In the genomic region with DNA sequence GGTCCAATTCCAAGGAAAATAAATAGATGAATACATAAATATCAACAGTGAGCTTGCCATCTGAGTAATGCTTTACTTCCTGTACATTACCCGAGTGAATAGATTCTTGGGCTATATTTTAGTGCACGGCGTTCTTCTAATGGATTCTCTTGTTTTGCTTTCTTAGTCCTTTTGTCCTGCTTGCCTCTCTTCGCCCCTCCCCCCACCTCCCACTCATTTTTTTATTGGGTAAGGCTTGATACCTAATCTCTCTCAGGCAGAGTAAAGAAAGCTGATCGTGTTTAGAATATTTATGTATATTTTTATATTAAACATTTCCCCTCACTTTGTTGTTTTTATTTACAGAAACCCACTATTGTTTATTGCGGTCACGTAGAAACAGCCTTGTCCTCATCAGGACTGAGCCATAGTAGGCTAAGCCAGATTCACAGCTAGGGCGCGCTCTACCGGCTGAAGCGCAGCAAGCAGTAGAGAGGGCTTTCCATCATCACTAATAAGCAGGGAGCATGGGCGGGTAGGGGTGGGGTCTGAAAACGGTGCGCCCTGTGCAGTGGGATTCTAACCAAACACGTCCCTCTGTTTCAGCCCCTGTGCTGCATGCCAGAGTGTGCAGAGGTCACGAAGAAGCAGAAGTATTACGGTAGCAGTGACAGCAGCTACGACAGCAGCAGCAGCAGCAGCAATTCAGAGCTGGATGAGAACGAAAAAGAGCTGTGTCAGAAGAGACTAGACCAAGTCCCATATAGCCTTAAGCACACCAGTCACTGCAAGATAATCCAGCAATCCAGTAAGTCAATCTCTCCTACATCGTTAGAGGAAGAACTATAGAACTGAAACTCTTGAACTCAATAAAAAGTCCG, we compare ENCODE assay signal across 8 mouse cellular contexts.
DNase-seq lines count a peak whose midpoint lies in the region; ATAC-seq and TF ChIP-seq lines count a peak whose summit lies in the region.

No protein-coding gene starts in this region.

- peak overlapping the region; percentile 40 for H3K4me2 ChIP-seq in kidney, embryonic 16.5 days (replicated peaks; ENCODE audit: low read depth, low read length)
- H3K4me2 ChIP-seq in embryonic facial prominence, embryonic 14.5 days (ENCODE audit: low read depth, low read length) = peak overlapping the region; percentile 32
- H3K4me2 ChIP-seq in hindbrain, postnatal 0 days (ENCODE audit: low read depth, low read length) = no peak overlapping the region
- H3K4me2 ChIP-seq in neural tube, embryonic 13.5 days = peak overlapping the region; percentile 34

- H3K4me1 ChIP-seq in kidney, embryonic 16.5 days (ENCODE audit: insufficient read depth, low read length) = no peaks in the 10 kb centered on the region
- H3K4me1 ChIP-seq in embryonic facial prominence, embryonic 14.5 days (ENCODE audit: control insufficient read depth, insufficient read depth, low read length) = no peaks in the 10 kb centered on the region
- no peaks in the 10 kb centered on the region for H3K4me1 ChIP-seq in hindbrain, postnatal 0 days (ENCODE audit: insufficient read depth, low read length)
- peaks cover 6% of the 10 kb centered on the region; the same call in 1 of the 2 replicates for H3K4me1 ChIP-seq in neural tube, embryonic 13.5 days (replicated peaks)

- H3K27ac ChIP-seq in kidney, embryonic 16.5 days (ENCODE audit: low read length) = no peak overlapping the region
- no peak overlapping the region for H3K27ac ChIP-seq in embryonic facial prominence, embryonic 14.5 days (replicated peaks; ENCODE audit: low read depth, low read length)
- H3K27ac ChIP-seq in hindbrain, postnatal 0 days = no peak overlapping the region
- no peak overlapping the region for H3K27ac ChIP-seq in neural tube, embryonic 13.5 days (replicated peaks)

- no peak overlapping the region for H3K9ac ChIP-seq in kidney, embryonic 16.5 days (replicated peaks; ENCODE audit: low read length)
- H3K9ac ChIP-seq in embryonic facial prominence, embryonic 14.5 days (ENCODE audit: low read depth, low read length) = 0 out of 2 replicates have a peak overlapping the region, but pooled peaks have one; percentile 22
- no peak overlapping the region for H3K9ac ChIP-seq in hindbrain, postnatal 0 days (replicated peaks; ENCODE audit: low read length)
- no peak overlapping the region for H3K9ac ChIP-seq in neural tube, embryonic 13.5 days

- H3K27me3 ChIP-seq in kidney, embryonic 16.5 days (ENCODE audit: insufficient read depth, low read length) = no peaks in the 10 kb centered on the region
- no peaks in the 10 kb centered on the region for H3K27me3 ChIP-seq in embryonic facial prominence, embryonic 14.5 days (replicated peaks; ENCODE audit: control insufficient read depth, insufficient read depth, low read length)
- no peaks in the 10 kb centered on the region for H3K27me3 ChIP-seq in hindbrain, postnatal 0 days (ENCODE audit: insufficient read depth, low read length)
- no peaks in the 10 kb centered on the region for H3K27me3 ChIP-seq in neural tube, embryonic 13.5 days

- no peak for DNase-seq in kidney, adult 11 months
- peak; percentile 20 for DNase-seq in WW6 (ENCODE audit: low read depth, low spot score)
- DNase-seq in embryonic facial prominence, embryonic 14.5 days (ENCODE audit: low spot score) = peak; percentile 55
- DNase-seq in hindbrain, postnatal 0 days (ENCODE audit: low spot score) = peak; percentile 75
- no peak for DNase-seq in cerebellum, adult 11-12 months
- DNase-seq in frontal cortex, postnatal 25 days (ENCODE audit: low spot score in 2 of 2) = no peak

- TF ChIP-seq CTCF in hindbrain, postnatal 0 days (IDR thresholded peaks at IDR 0.05; ENCODE audit: low read depth) = peak; percentile 71

- ATAC-seq in kidney, embryonic 16.5 days (ENCODE audit: low FRiP score, low TSS enrichment) = peak; percentile 82
- ATAC-seq in embryonic facial prominence, embryonic 14.5 days (ENCODE audit: low read depth) = peak; percentile 86
- ATAC-seq in hindbrain, postnatal 0 days = peak; percentile 95
- ATAC-seq in neural tube, embryonic 13.5 days (ENCODE audit: low read depth) = peak; percentile 93

- 0 out of 2 replicates have a peak, but pooled peaks cover 3% of the 10 kb centered on the region for H3K36me3 ChIP-seq in kidney, embryonic 16.5 days (ENCODE audit: insufficient read depth, low read length)
- no peaks in the 10 kb centered on the region for H3K36me3 ChIP-seq in embryonic facial prominence, embryonic 14.5 days (ENCODE audit: control insufficient read depth, insufficient read depth, low read length)
- peaks cover 6% of the 10 kb centered on the region; the same call in 1 of the 2 replicates for H3K36me3 ChIP-seq in hindbrain, postnatal 0 days (ENCODE audit: insufficient read depth, low read length)
- peaks cover 22% of the 10 kb centered on the region for H3K36me3 ChIP-seq in neural tube, embryonic 13.5 days

- peak overlapping the region; percentile 5; the same call in 1 of the 2 replicates for H3K4me3 ChIP-seq in kidney, embryonic 16.5 days (ENCODE audit: low read length)
- H3K4me3 ChIP-seq in embryonic facial prominence, embryonic 14.5 days (ENCODE audit: low read depth, low read length) = no peak overlapping the region; the same call in 1 of the 2 replicates
- H3K4me3 ChIP-seq in hindbrain, postnatal 0 days (ENCODE audit: low read length) = no peak overlapping the region
- no peak overlapping the region for H3K4me3 ChIP-seq in neural tube, embryonic 13.5 days

- WGBS in kidney, embryonic 16.5 days = 24% methylated on average over 21 of the region's 21 CpGs
- WGBS in embryonic facial prominence, embryonic 14.5 days = 25% methylated on average over 21 of the region's 21 CpGs
- 24% methylated on average over 21 of the region's 21 CpGs for WGBS in hindbrain, postnatal 0 days
- 24% methylated on average over 21 of the region's 21 CpGs for WGBS in neural tube, embryonic 13.5 days

- peaks cover 6% of the 10 kb centered on the region; the same call in 1 of the 2 replicates for H3K9me3 ChIP-seq in kidney, embryonic 16.5 days (ENCODE audit: low read length)
- peaks cover 6% of the 10 kb centered on the region; the same call in 1 of the 2 replicates for H3K9me3 ChIP-seq in embryonic facial prominence, embryonic 14.5 days (ENCODE audit: control insufficient read depth, low read length)
- no peaks in the 10 kb centered on the region for H3K9me3 ChIP-seq in hindbrain, postnatal 0 days (ENCODE audit: low read length)
- H3K9me3 ChIP-seq in neural tube, embryonic 13.5 days = no peaks in the 10 kb centered on the region

Comparison
In these comparisons a context has a peak if more than half of its experiments do, and no peak if none do; other contexts are left out.
1. DNase-seq: peak in WW6 (single experiment), embryonic facial prominence, embryonic 14.5 days (single experiment) and hindbrain, postnatal 0 days (single experiment); none in kidney, adult 11 months (single experiment), cerebellum, adult 11-12 months (single experiment) and frontal cortex, postnatal 25 days (0 of 2).
2. Peak in every context shown above with its lines, with median percentiles within 50 percentile points of each other: ATAC-seq.